Mouse (Mus musculus) stomach, embryonic 16.5 days (tissue): ENCODE measurements around the gene Cfl2. TPM values are rescaled to one million over a fixed set of nuclear protein-coding genes. Genes with fewer than 3 reads are reported as not detected.
"Not testable (repeated sequence)": the region's sequence is repeated elsewhere in the genome, so short reads cannot be mapped to it uniquely, and the experiment has no call there.

Source experiments
- ATAC-seq: fragments of 200-750 bp; cut with Nextera tagmentation; 2 replicates; pipeline ENCODE4 v1.8.0; 2017; ENCODE audit warnings: moderate number of reproducible peaks, moderate TSS enrichment; ENCODE audit not compliant: insufficient read depth, low FRiP score
- H3K27ac ChIP-seq: fragments of 300-500 bp; sonication (generic); 2 replicates; pipeline ENCODE4 v1.5.1; 2014; ENCODE audit warnings: low read length
- H3K27me3 ChIP-seq: fragments of 300-500 bp; sonication (generic); 2 replicates; pipeline ENCODE4 v1.6.1; 2014; ENCODE audit warnings: low read length, control low read depth, mixed read lengths; ENCODE audit not compliant: control insufficient read depth, insufficient read depth
- H3K36me3 ChIP-seq: fragments of 300-500 bp; sonication (generic); 2 replicates; pipeline ENCODE4 v1.6.1; 2014; ENCODE audit warnings: low read length; ENCODE audit not compliant: control insufficient read depth, insufficient read depth
- H3K4me1 ChIP-seq: fragments of 300-500 bp; sonication (generic); 2 replicates; pipeline ENCODE4 v1.6.1; 2014; ENCODE audit warnings: low read length, control low read depth, mixed read lengths; ENCODE audit not compliant: control insufficient read depth, insufficient read depth
- H3K4me2 ChIP-seq: fragments of 300-500 bp; sonication (generic); 2 replicates; pipeline ENCODE4 v1.6.1; 2014; ENCODE audit warnings: low read depth, low read length, mixed read lengths
- H3K4me3 ChIP-seq: fragments of 300-500 bp; sonication (generic); replicated peaks from 2 replicates; pipeline ENCODE4 v1.5.1; 2014; ENCODE audit warnings: mild to moderate bottlenecking, low read length
- H3K9ac ChIP-seq: fragments of 300-500 bp; sonication (generic); 2 replicates; pipeline ENCODE4 v1.6.1; 2014; ENCODE audit warnings: low read length
- H3K9me3 ChIP-seq: fragments of 300-500 bp; sonication (generic); replicated peaks from 2 replicates; pipeline ENCODE4 v1.6.1; 2016; ENCODE audit warnings: low read length, control low read depth; ENCODE audit not compliant: control insufficient read depth
- WGBS: fragments of 180-500 bp; shearing (Covaris S2); extraction: QIAGEN DNeasy Blood & Tissue Kit; methylation state at CpG from one replicate; pipeline ENCODE4 v1.1.7; 2014; 5-methylcytosine and 5-hydroxymethylcytosine counted together
- polyA plus RNA-seq: library from polyadenylated mRNA; unstranded; fragments of >200 nt; fragmentation: Nextera tagmentation; extraction: Ambion mirVana; gene quantifications from 2 replicates; pipeline ENCODE4 v1.2.1, GENCODE M21; 2015

Gene Cfl2
- 179 and 211 TPM in 2 replicates for polyA plus RNA-seq

DNA sequence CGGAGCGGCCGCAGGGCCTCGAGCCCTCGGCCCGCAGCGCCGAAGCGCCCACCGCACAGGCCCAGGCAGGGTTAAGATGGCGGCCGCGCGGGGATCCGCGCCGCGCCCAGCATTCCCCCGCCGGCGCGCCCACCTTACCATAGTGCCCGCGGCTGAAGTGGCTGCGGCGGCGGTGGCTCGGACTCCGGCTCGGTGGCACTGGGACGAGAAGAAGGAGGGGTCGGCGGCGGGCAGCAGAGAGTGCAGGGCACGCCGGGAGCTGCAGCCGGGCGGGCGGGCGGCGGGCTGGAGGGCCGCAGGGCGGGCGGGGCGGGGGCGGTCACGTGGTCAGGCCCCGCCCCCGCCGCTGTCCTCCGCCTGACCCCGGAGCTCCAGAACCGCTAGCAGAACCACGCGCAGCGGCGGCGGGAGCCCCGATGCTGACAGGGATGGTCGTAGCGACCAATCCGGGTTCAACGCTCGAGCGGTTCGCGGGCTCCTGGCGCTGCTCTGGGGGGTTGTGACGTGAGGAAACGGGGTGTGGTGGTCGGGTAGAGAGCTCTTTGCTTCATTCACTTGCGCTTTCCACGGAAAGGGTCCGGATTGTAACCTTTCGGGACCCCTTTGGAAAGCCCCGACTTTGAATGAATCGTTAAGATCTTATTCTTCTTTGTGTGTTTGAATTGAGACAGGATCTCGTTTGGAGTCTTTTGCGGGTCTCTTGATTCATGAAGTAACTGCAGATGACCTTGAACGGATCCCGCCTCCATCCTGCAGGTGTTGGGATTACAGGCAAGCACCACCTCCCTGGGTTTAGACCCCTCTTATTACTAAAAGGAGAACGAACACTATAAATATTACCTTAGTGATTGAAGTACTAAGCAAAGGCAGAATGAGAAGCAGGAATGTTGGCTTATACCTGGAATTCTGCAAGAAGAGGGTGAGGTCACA lies at the start of gene Cfl2:
TSS of gene Cfl2 (minus strand) at position 272 of the 930 bp plus-strand sequence.
- H3K4me3 ChIP-seq, result peak within 1 kb of the TSS; percentile 98
- H3K27ac ChIP-seq, result peak within 1 kb of the TSS; percentile 99
- WGBS, result under 1% methylated on average over 70 of the region's 82 CpGs
- peak within 1 kb of the TSS; percentile 75 for H3K4me2 ChIP-seq
- H3K36me3 ChIP-seq, result peaks cover 6% of the 10 kb centered on the region
- H3K4me1 ChIP-seq, result peaks cover 9% of the 10 kb centered on the region
- no peaks in the 10 kb centered on the region for H3K9me3 ChIP-seq
- peak; percentile 94 for ATAC-seq
- no peaks in the 10 kb centered on the region for H3K27me3 ChIP-seq
- peak within 1 kb of the TSS; percentile 100 for H3K9ac ChIP-seq

DNA sequence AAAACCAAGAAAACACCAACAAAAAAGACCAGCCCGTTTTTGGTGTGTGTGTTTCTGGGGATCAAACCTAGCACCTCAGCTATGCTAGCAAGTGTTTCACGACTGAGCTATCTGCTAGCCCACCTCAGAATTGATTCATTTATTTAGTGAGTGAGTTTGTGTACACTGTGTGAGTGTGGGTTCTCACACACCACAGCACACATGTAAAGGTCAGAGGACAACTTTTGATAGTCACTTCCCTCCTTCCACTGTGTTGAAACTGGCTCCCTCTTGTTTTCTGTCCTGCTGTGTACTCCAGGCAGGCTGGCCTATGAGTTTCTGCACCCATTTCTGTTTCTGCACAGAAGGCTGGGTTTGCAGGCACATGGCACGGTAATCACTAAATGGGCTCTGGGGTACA lies 47.7 kb upstream of the Cfl2 start:
- no peak overlapping the region for H3K4me2 ChIP-seq
- peaks cover 3% of the 10 kb centered on the region; the same call in 1 of the 2 replicates for H3K9me3 ChIP-seq
- no peak for ATAC-seq
- H3K9ac ChIP-seq, result no peak overlapping the region
- peaks cover 3% of the 10 kb centered on the region; the same call in 1 of the 2 replicates for H3K36me3 ChIP-seq
- H3K27me3 ChIP-seq, result no peaks in the 10 kb centered on the region
- H3K4me1 ChIP-seq, result no peaks in the 10 kb centered on the region
- no peak overlapping the region for H3K27ac ChIP-seq
- H3K4me3 ChIP-seq, result no peak overlapping the region
- WGBS, result 76% methylated on average over 3 of the region's 3 CpGs

DNA sequence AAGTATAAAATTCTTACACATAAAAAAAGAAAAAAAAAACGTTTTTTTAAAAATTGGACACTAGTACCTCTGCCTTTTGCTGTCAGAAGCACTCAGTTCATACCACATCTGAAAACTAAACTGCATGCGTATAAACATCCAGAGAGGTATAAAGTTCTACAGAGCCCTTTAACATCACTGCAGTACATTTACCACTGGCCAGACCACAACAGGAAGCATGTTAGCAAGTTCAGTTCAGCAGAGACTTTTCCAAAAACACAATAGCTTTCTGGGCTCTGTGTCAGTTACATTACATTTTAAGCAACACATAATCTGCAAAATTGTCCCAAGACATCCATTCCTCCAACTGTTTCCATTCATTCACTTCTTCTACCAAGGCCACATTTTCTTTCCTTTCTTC lies 29.9 kb upstream of the Cfl2 start:
- 38% methylated on average over 1 of the region's 2 CpGs for WGBS
- not testable (repeated sequence) for H3K9me3 ChIP-seq, H3K4me1 ChIP-seq, H3K27ac ChIP-seq, H3K4me3 ChIP-seq, H3K4me2 ChIP-seq, H3K27me3 ChIP-seq, ATAC-seq, H3K36me3 ChIP-seq, H3K9ac ChIP-seq

GRCm38 (mm10) chr12:54890426-54890825 lies 27.7 kb upstream of the Cfl2 start:
- Histone ChIP-seq H3K9me3 (no peaks in the 10 kb centered on the region), H3K27ac (no peak overlapping the region), H3K4me3 (no peak overlapping the region), H3K9ac (no peak overlapping the region), H3K4me1 (no peaks in the 10 kb centered on the region), H3K36me3 (0 out of 2 replicates have a peak, but pooled peaks cover under 1% of the 10 kb centered on the region), H3K4me2 (no peak overlapping the region), H3K27me3 (no peaks in the 10 kb centered on the region)
- 96% methylated on average over 2 of the region's 2 CpGs for WGBS
- no peak for ATAC-seq

DNA sequence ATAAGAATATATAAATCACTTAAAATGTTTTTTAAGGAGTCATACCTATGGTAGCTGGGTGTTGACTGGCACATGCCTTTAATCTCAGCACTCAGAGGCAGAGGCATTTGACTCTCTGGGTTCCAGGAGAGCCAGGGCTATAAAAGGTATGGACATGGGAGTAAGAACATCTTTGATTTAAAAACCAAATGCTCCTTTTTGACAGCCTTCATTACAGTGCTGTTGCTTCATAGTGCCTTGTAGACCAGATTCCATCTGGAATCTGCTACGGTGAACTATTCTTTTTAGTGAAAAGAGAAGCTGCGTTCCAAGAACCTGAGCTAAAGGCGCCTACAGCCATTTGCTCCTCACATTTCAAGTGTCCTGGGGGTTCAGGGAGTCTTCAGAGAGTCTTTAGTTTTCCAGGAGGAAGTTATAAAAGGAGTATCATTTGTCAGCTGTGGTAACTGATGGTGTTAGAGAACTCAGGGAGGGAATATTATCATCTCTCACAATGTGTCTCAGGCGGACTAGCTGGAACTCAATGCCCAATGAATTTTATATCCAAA lies 25.0 kb upstream of the Cfl2 start:
- ATAC-seq, result no peak
- H3K9ac ChIP-seq, result no peak overlapping the region
- no peak overlapping the region for H3K27ac ChIP-seq
- no peaks in the 10 kb centered on the region for H3K27me3 ChIP-seq
- WGBS, result 81% methylated on average over 4 of the region's 4 CpGs
- no peaks in the 10 kb centered on the region for H3K9me3 ChIP-seq
- no peaks in the 10 kb centered on the region for H3K4me1 ChIP-seq
- H3K4me3 ChIP-seq, result no peak overlapping the region
- H3K36me3 ChIP-seq, result no peaks in the 10 kb centered on the region
- no peak overlapping the region for H3K4me2 ChIP-seq

GRCm38 (mm10) chr12:54879630-54880029 lies 17.0 kb upstream of the Cfl2 start:
- ATAC-seq, result no peak
- no peak overlapping the region for H3K27ac ChIP-seq
- H3K4me2 ChIP-seq, result no peak overlapping the region
- no peaks in the 10 kb centered on the region for H3K4me1 ChIP-seq
- H3K4me3 ChIP-seq, result no peak overlapping the region
- H3K9me3 ChIP-seq, result no peaks in the 10 kb centered on the region
- H3K27me3 ChIP-seq, result no peaks in the 10 kb centered on the region
- no peak overlapping the region for H3K9ac ChIP-seq
- no peaks in the 10 kb centered on the region for H3K36me3 ChIP-seq
- WGBS, result 8% methylated on average over 6 of the region's 6 CpGs

DNA sequence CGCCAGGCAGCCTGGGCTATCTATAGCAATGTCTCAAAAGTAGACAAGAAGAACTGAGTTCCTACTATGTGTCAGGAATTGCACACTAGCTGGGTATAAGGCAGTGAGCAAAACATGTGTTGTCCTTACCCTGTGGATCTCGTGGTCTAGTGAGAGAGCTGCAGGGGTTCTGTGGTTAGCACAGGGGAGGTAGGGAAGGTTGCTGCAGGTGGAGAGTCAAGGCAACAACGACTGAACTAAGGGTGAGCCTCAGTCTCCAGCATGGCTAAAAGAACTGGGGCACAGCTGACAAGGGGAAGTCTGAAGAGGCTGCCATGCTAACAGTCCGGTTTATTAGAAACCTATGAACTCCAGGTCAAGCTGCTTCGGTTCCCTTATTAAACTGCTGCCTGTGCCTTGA lies 16.5 kb upstream of the Cfl2 start:
- Histone ChIP-seq H3K27me3 (no peaks in the 10 kb centered on the region), H3K27ac (no peak overlapping the region), H3K9ac (no peak overlapping the region), H3K4me2 (no peak overlapping the region), H3K36me3 (no peaks in the 10 kb centered on the region), H3K4me3 (no peak overlapping the region), H3K4me1 (no peaks in the 10 kb centered on the region), H3K9me3 (no peaks in the 10 kb centered on the region)
- 76% methylated on average over 5 of the region's 5 CpGs for WGBS
- no peak for ATAC-seq

DNA sequence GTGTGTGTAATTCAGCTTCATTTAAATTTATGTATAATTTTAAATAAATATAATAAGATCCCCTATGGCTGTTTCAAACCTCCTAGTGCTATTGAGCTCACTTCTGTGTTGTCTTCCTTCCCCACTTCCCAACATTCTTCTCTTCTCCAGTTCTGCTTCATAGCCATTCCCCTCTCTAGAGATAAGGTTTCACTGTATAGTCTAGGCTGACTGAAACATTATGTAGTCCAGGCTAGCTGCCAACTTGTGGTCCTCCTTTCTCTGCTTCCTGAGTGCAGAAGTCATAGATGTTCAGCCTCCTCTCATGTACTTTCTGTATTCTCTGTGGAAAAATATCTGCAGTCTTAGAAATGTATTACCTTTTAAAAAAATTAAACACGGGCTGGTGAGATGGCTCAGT lies 15.2 kb upstream of the Cfl2 start:
- Histone ChIP-seq H3K36me3 (no peaks in the 10 kb centered on the region), H3K4me3 (no peak overlapping the region), H3K4me1 (no peaks in the 10 kb centered on the region), H3K9ac (no peak overlapping the region), H3K9me3 (no peaks in the 10 kb centered on the region), H3K27me3 (no peaks in the 10 kb centered on the region), H3K27ac (no peak overlapping the region), H3K4me2 (no peak overlapping the region)
- no peak for ATAC-seq
- 90% methylated on average over 1 of the region's 1 CpGs for WGBS

GRCm38 (mm10) chr12:54876879-54877278 lies 14.2 kb upstream of the Cfl2 start:
- H3K4me3 ChIP-seq, result no peak overlapping the region
- H3K4me1 ChIP-seq, result no peaks in the 10 kb centered on the region
- no peak overlapping the region for H3K27ac ChIP-seq
- no peaks in the 10 kb centered on the region for H3K36me3 ChIP-seq
- no peak for ATAC-seq
- no peaks in the 10 kb centered on the region for H3K27me3 ChIP-seq
- H3K9me3 ChIP-seq, result no peaks in the 10 kb centered on the region
- 36% methylated on average over 5 of the region's 5 CpGs for whole genome bisulfite sequencing
- H3K4me2 ChIP-seq, result no peak overlapping the region
- H3K9ac ChIP-seq, result no peak overlapping the region
